Mouse (Mus musculus) urinary bladder, postnatal 14 days (tissue): Measurements from ENCODE around the gene Tomm7.
"Not testable (repeated sequence)": the region's sequence is repeated elsewhere in the genome, so short reads cannot be mapped to it uniquely, and the experiment has no call there.

Experiments
- DNase-seq: peaks from one replicate; pipeline ENCODE4 v3.0.0; 2021; ENCODE audit warnings: low spot score

The Tomm7 gene

DNA sequence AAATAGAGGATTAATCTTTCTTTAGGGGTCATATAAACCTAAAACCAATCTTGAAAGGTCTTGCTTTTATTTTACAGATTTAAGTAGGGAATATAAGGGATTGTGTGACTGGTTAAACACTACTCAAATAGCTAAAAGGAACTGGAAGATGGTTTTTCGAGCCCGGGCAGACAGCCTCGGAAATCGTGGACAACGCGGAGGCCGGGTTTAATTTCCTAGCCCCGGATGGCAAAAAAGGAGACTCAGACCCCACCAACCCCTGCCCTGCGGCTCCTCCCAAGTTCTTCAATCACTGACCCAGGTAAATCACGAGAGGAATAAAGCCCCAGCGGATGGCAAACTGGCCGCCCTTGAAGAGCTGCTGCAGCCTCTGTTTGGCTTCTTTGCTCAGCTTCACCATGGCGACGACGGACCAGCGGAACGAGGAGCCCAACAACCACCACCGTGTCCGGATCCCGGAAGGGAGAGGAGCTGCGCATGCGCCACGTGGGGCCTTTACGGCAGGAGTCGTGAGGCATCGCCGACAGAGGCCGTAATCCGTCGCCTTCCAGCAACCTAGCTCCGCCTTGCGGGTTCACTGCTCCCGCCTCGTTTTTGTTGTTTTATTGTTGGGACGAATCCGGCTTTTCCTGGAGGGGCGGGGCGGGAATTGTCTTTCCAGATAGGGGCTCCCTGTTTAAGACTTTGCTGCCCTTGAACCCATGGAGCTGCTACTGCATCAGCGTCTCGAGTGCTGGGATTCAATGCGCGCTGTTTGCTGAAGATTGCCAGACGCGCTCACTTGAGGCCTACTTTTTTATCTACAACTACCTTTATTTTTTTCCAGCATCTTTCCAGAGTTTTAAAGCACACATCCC, at the start of gene Tomm7:
TSS of gene Tomm7 (minus strand) at position 488 of the 857 bp plus-strand sequence.
- DNase-seq, result peak; percentile 97

DNA sequence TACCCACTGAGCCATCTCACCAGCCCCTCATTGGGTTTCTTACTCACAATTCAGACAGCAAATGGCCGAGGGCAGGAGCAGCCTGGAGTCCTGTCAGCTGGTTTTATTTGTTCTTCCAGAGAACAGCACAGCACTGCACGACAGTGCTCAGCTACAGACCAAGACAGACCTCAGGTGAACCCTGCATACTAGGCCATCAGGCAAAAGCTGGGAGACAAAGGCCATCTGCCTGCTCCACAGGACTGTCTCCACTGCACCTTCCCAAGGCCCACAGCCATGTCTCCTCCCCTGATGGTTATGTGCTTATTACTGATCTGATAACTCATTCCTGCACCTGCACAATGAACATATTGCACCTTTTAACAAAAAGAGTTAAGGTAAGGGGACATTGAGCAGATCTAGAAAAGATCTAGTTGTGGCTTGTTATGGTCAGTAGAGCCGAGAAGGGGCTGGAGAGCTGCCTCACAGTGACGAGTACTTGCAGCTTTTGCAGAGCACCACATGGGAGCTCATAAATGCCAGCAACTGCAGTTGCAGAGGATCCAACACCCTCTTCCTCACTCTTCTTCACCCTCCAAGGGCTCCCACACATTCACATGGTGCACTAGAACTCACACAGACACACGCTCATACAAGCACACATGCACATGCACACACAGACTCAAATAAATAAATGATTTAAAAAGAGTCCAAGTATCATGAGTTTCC, 49.3 kb upstream of the Tomm7 start:
- no peak for DNase-seq

DNA sequence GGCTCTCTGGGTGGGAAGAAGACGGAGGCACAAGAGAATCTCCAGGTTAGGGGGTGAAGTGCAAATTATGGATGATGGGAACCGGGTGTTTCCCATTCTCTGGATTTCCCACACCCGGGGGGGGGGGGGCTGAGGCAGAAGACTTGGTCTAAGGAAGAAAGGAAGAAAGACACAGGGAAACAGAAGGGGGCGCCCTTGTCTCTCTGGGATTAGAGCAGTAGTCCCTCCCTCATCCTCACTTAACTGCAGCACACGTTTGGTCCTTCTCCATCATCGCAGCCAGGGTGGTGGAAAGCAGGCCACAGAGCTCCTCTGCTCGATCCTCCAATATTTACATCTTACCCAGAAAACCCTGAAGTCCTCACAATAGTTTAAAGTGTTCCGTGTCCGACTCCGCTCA, 46.8 kb upstream of the Tomm7 start:
- peak; percentile 82 for DNase-seq

DNA sequence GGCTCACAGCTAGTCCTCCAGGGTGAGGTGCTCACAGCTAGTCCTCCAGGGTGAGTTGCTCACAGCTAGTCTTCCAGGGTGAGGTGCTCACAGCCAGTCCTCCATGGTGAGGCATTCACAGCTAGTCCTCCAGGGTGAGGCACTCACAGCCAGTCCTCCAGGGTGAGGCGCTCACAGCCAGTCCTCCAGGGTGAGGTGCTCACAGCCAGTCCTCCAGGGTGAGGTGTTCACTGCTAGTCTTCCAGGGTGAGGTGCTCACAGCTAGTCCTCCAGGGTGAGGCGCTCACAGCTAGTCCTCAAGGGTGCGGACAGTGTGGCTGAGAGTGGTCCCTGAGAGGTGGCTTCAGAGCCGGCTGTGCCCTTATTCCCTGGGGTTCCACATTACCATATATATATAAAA, 45.5 kb upstream of the Tomm7 start:
- DNase-seq, result no peak

DNA sequence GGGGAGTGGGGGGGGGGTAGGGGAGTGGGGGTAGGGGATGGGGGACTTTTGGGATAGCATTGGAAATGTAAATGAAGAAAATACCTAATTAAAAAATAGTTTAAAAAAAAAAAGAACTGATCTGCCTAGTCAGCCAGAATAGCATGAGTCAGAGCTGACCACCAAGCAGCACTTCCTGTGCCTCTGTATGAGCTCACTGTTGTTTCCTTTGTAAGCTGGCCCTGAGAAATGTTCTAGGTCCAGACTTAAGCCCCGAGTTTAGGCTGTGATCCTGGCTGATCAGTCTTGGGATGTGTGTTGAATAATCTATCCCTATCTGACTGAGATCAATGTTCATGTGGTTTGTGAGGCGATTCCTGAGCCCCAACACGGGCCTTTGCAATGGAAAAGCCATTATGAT, 43.1 kb upstream of the Tomm7 start:
- DNase-seq, result no peak

DNA sequence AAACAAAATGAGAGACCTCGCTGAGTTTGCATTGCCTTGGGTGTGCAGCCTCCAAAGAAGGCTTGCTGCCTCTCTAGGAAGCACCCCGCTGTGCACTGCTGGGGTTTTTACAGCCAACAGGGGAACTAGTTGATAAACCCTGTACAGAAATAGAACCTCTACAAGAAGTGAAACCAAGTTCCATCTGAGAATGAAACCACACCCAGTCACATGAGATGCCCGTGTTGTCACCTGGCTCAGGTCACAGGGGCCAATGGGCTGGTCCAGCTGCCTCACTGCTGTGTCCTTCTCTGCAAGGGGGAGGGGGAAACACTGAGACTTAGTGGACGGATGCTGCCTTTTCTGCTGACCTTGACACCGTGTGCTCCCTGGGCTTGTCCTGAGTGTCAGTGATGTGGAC, 30.5 kb upstream of the Tomm7 start:
- DNase-seq, result no peak

DNA sequence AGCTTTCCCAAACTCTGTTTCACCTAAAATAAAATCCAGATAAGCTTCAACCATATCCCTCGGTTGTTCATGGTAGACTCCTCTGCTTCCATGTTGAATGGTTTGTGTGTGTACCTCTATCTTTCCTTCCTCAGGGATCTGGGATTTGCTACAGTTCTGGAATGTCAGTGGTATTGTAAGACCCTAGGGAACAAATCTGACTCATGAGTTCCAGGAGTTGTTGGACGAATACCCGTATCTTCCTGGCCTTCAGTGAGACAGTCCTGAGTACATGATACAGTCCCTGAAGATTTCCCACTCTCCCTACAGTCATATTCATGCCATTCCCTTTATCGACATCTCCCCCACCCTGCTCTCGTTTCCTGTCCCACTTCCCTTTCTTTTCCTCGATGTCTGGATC, 28.6 kb upstream of the Tomm7 start:
- DNase-seq, result no peak

DNA sequence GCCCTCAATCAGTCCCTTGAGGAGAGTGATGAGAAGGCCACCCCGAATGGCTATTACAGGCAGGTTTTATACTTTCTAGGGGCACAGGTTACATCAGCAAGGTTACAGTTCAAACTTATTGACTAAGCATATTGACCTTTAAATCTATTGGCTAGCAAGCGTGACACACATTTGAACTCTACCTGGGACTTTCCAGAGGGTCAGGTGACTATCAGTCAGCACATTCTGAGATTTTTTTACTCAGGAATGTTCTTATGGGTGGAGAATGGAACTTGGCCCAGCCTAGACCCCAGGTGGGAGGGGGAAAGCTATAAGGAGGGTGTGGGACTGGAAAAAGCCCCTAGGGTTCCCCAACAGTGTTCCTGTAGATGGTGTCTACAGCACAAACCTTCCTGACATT, 27.4 kb upstream of the Tomm7 start:
- DNase-seq, result not testable (repeated sequence)

DNA sequence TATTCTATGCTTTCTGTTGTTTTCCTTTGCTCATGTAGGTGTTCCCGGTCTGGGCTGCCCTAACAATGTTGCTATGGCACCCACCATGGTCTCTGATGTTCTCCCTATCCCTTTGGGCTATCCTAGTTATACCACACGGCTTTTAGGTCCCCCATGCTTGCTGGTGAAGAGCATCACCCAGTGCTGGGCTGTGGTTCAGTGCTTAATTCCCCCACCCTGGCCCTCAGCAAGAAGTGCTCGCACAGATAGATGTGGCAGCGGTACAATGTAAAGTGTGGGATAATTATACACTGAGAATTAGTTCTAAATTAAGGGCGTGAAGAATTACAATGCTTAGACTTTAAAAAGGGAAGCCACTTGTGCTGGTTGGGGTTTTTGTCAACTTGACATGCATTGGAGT, 22.0 kb upstream of the Tomm7 start:
- no peak for DNase-seq

DNA sequence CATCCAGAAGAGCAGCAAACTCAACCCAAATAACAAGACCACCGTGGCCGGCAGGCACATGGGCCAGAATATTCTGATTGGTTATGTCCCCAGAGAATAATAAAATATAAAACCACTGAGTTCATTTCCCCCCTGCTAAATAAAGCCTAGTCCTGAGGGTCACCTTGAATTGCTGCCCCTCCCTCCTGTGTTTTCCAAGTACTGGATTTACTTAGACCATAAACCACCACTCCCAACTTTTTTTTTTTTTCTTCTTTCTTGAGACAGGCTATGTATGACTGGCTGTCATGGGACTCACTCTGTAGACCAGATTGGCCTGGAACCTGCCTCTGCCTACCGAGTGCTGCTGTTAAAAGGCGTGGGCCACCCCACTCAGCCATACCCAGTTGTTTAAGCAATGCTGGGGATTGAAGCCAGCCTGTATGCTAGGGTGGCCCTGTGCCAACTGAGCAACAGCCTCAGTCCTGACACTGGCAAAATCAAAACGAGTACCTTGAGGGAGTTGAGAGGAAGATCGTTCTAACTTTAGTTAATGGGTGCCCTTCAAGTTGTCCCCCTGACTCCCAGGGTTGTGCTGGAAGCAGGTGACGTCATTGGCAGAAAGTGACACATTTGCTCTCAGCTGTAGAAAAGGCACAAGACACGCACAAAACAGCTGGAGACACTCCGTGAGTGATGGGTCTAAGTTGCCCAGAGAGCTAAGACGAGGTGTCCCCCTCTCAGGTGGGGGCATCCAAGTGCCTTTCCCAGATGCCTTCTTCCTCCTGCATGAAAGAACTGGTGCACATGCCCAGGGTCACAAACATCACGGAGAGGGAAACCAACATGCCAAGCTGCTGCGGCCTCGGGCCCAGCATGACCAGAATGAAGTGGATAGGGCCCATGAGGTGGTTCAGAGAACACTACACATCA, 20.3 kb upstream of the Tomm7 start:
- no peak for DNase-seq

DNA sequence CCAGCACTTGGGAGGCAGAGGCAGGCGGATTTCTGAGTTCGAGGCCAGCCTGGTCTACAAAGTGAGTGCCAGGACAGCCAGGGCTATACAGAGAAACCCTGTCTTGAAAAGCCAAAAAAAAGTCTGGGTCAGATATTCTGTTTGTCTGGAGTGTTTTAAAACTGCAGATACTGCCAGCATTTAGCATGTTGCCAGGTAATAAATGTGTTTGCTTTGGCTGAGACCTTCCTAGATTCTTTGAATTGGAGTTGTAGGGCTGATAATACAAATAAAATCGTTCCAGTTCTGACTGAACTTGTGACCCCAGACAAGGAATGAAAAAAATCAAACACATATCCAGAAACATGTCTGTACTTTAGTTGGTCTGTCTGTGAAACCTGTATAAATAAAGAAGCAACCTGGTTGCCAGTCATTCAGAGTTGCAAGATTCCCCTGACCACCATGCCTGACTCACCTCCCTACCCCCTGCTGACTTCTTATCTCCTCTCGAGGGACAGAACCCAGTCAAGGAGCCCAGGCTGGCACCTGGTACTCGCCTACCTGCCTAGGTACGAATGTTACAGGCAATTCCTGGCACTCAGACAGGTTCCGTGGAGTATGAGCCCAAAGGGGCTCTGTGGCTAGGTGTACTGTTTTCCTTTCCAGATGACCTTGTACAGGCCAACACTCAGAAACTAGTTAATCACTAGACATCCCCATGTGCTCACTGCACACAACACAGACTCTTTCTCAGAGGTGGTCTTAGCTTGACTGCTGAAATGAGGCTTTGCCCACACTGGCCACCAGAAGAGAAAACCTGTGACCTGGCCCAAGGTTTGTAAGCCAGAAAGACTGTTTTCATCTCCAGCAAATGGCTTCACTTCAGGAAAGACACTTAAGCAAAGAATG, 19.4 kb upstream of the Tomm7 start:
- peak; percentile 39 for DNase-seq

DNA sequence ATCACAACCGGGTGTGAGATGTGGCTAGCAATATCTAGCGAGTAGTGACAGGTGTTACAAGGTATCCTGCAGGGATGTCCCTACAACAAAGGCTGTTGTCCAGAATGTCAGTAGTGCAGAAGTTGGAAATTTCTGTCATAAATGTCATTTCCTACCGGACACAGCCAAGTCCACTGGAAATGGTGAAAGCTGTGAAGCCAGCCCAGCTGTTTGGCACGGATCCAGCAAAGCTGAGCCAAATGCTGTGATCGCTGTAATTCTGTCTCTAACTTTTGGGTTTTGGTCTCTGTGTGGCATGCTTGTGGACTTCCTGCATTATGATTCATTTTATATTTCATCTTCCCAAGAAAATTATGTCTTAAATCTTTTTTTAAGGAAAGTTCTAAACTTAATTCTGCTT, 18.3 kb upstream of the Tomm7 start:
- peak; percentile 48 for DNase-seq

DNA sequence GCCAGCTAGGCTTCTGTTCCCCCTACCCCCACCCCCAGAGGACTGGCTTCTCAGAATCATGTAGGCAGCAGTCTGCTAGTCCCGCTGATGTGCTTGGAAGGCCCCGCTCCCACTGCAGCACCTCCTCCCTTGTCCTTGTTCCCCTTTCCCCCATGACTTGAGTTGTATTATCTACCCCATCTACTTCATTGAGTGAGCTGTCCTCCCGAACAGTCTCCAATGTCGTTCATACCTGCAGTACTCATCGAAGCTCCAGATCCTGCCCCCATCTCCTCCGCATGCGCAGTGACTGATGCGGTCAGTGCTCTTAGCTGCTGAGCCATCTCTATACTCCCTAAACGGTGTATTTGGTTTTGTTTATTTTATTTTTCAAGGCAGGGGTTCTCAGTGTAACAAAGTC, 17.8 kb upstream of the Tomm7 start:
- no peak for DNase-seq

DNA sequence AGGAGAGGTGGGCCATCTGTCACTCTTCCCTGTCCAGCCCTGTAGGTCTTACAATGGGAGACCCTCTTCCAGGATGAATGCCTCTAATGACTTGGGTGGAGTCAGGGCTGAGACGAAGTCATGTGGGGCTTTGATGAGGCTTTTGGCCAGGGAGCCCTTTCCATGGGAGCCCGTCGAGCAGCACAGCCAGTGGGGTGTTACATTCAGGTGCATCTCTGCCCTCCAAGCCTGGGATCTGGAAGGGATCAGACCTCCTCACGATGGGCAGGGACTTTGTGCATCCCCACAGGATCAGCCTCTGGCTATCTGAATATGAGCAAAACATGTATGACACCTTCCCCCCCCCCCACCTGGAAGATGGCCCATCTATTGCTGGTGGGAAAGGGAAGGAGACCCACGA, 15.9 kb upstream of the Tomm7 start:
- no peak for DNase-seq

DNA sequence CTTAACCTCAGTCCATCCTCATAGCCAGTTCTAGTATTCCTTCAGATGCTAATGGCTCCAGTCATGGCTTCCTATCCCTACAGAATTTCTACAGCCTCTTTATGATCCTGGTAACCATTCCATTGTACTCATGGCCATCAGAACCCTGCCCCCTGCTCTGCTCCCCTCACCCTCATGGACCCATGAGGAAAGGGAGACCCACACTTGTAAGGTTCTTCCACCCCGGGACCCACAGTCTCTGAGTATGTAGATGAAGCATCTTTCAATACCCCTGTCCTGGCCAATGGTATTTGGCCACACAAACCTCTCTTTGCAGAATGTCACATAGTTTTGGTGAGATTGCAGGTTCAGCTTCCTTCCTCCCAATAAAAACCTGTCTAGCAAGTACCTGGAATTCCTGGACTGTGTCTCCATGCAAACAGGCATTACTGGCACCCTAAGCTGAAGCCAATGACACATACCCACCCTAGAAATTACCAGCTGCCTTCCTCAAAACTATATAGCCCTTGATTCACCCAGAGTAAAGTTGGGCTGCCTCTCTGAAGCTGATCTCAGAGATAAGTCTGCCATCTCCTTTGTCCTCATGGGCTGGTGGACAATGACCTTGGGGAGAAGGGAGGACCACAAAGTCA, 15.2 kb upstream of the Tomm7 start:
- DNase-seq, result no peak

DNA sequence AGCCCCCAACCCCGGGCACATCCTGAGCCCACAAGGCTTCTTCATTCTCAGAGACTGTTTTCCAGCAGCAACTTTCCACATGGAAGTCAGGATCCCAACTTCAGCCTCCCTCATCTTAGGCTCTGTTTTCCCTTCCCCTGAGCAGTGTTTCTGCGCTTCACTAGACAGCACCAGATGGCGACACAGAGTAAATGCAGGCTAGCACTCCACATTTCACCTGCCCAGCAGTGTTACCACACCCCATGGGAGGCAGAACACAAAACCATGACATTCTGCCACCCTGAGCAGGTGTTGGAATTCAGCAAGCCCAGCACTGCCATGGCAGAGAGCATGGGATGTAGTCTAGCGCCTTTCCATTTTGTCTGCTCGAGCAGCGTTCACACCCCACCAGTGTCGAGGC, 14.7 kb upstream of the Tomm7 start:
- no peak for DNase-seq

DNA sequence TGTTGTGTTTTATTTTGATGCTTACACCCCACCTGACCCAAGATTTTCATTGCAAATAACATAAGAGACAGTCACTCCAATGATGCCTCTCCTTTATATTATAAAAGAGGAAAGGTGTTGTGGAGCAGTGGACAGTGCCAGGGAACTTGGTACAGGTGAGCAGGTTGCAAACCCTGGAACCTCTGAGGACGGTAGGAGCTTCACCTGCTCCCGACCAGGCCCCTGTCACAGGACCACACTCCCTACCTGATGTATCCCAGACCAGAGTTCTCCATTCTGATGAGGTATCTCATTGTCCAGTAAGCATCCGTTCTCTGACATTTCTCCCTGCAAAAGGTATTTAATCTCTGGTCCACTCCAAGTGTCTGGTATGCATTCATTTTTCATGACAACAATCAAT, 14.0 kb upstream of the Tomm7 start:
- DNase-seq, result no peak

DNA sequence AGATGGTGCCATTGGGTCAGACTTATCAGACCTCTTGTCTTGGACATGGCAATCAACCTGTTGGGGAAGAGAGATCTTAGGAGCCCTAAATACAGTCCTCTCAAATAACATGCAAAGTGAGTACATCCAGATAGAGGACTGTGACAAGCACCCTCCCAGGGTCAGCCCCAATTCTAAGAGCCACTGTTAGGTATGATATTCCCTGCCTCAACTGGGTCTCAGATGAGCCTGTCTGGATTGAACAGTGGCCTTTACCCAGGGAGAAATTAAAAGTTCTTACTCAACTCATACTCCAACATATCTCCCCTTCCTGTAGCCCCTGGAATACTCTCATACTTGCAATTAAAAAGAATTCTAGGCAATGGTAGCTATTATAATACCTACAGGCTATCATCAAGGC, 13.2 kb upstream of the Tomm7 start:
- no peak for DNase-seq

DNA sequence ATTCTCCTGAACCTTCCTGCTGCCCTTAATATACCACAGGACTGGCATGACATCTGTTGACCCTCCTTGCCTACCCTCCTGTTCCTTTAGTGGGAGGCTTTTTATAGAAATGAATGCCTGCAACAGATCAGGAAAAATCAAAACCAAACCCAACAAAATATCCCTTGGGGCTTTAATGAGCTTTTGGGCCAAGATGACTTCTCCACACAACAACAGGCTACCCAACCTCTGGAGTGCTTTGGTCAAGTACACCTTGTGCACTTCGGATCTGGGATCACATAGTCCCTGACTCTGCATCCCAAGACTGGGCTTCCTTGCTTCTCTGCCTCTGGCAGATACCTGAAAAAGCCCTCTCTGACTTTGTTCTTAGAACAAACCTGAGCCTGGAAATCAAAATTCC, 12.2 kb upstream of the Tomm7 start:
- DNase-seq, result no peak

DNA sequence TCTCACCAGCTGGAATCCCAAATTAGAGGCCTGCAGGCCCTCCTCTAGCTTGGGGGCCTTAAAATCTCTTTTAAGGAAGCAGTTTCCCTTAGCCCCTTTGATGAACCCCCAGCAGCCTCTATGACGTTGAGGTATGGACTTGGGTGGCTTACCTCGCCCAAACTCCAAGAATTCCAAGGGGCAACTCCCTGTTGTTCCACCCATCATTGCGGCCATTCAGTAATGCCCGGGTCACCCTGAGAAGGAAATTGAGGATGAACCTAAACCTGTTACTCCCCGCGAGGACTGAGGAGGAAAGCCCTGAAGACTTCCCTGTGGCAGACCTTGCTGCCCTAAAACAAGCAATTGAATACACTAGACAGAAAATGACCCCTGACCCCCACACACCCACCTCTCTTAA, 11.5 kb upstream of the Tomm7 start:
- DNase-seq, result no peak

DNA sequence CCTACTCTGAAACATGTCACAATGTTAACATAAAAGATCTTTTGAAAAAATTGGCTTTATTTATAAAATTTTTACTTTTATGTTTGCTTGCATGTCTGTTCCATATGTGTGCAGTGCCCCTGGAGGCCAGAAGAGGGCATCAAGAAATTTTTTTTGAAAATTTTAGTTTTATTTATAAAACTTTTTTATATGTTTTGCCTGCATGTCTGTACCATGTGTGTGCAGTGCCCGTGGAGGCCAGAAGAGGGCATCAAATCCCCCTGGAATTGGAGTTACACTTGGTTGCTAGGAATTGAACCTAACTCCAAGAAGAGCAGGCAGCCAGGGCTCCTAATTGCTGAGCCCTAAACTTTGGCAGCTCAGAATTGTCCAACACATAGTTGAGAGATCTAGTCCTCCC, 9.0 kb upstream of the Tomm7 start:
- DNase-seq, result not testable (repeated sequence)
